Mouse (Mus musculus): Measurements from ENCODE around the gene Tbl2. TPM values are rescaled to one million over a fixed set of nuclear protein-coding genes. Genes with fewer than 3 reads are reported as not detected.

Tbl2 gene
- polyA plus RNA-seq, 2 experiments: 23.2 to 29.8 TPM

- H3K9me3 ChIP-seq (ENCODE audit: control insufficient read depth, low read length): no peaks in the 10 kb centered on the region
- H3K4me3 ChIP-seq (replicated peaks; ENCODE audit: low read length): no peak overlapping the region
- peaks cover 13% of the 10 kb centered on the region for H3K4me1 ChIP-seq (ENCODE audit: control insufficient read depth, insufficient read depth, low read length)
- no peak overlapping the region for H3K4me2 ChIP-seq (replicated peaks; ENCODE audit: low read depth, low read length, severe bottlenecking)
- H3K27ac ChIP-seq (replicated peaks; ENCODE audit: low read depth, low read length): no peak overlapping the region
- 36% methylated on average over 3 of the region's 3 CpGs for WGBS
- DNase-seq (ENCODE audit: low spot score) (peak; percentile 25), ATAC-seq (ENCODE audit: low FRiP score, low read depth) (no peak)
- peaks cover 29% of the 10 kb centered on the region for H3K36me3 ChIP-seq (ENCODE audit: control insufficient read depth, insufficient read depth, low read length)
- TF ChIP-seq POLR2A (IDR thresholded peaks at IDR 0.05; ENCODE audit: borderline replicate concordance, extremely low read depth, insufficient read depth, insufficient read length): no peak
- H3K27me3 ChIP-seq (ENCODE audit: control insufficient read depth, insufficient read depth, low read length): no peaks in the 10 kb centered on the region
- H3K9ac ChIP-seq (ENCODE audit: low read depth, low read length, severe bottlenecking): no peak overlapping the region
Observed at GRCm38 (mm10) chr5:135185596-135185995, 36.1 kb downstream of the Tbl2 start.

DNA sequence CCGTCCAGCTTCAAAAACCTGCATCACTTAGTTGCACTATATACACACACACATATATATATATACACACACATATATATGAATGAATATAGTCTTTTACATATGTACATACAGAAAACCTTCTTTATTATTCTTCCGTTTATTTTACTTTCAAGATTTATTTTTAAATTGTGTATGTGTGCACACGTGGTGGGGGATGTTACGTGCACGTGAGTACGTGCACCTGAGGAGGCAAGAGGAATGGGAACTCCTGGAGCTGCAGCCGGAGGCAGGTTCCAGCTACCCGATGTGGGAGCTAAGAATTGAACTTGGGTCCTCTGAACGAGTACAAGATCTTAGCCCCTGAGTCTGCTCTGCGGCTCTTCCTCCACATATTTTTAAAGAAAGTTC, 36.8 kb downstream of the Tbl2 start:
- H3K27ac ChIP-seq (replicated peaks; ENCODE audit: low read depth, low read length): peak overlapping the region; percentile 96
- H3K4me3 ChIP-seq (replicated peaks; ENCODE audit: low read length): peak overlapping the region; percentile 99
- H3K9ac ChIP-seq (ENCODE audit: low read depth, low read length, severe bottlenecking): peak overlapping the region; percentile 96
- no peaks in the 10 kb centered on the region for H3K27me3 ChIP-seq (ENCODE audit: control insufficient read depth, insufficient read depth, low read length)
- no peak for DNase-seq (ENCODE audit: low spot score)
- no peak for TF ChIP-seq POLR2A (IDR thresholded peaks at IDR 0.05; ENCODE audit: borderline replicate concordance, extremely low read depth, insufficient read depth, insufficient read length)
- no peaks in the 10 kb centered on the region for H3K9me3 ChIP-seq (ENCODE audit: control insufficient read depth, low read length)
- peak overlapping the region; percentile 59 for H3K4me2 ChIP-seq (replicated peaks; ENCODE audit: low read depth, low read length, severe bottlenecking)
- no peak for ATAC-seq (ENCODE audit: low FRiP score, low read depth)
- H3K36me3 ChIP-seq (ENCODE audit: control insufficient read depth, insufficient read depth, low read length): peaks cover 22% of the 10 kb centered on the region
- WGBS: 19% methylated on average over 10 of the region's 10 CpGs
- peaks cover 14% of the 10 kb centered on the region for H3K4me1 ChIP-seq (ENCODE audit: control insufficient read depth, insufficient read depth, low read length)

- under 1% methylated on average over 51 of the region's 57 CpGs for WGBS
- Histone ChIP-seq H3K4me2 (replicated peaks; ENCODE audit: low read depth, low read length, severe bottlenecking) (peak within 1 kb of the TSS; percentile 73), H3K4me3 (replicated peaks; ENCODE audit: low read length) (peak within 1 kb of the TSS; percentile 99), H3K9me3 (ENCODE audit: control insufficient read depth, low read length) (no peaks in the 10 kb centered on the region), H3K4me1 (ENCODE audit: control insufficient read depth, insufficient read depth, low read length) (peaks cover 14% of the 10 kb centered on the region), H3K9ac (ENCODE audit: low read depth, low read length, severe bottlenecking) (peak within 1 kb of the TSS; percentile 96), H3K36me3 (ENCODE audit: control insufficient read depth, insufficient read depth, low read length) (peaks cover 19% of the 10 kb centered on the region), H3K27me3 (ENCODE audit: control insufficient read depth, insufficient read depth, low read length) (no peaks in the 10 kb centered on the region), H3K27ac (replicated peaks; ENCODE audit: low read depth, low read length) (peak within 1 kb of the TSS; percentile 96)
- ATAC-seq (ENCODE audit: low FRiP score, low read depth): peak; percentile 97
- DNase-seq (ENCODE audit: low spot score): peak; percentile 97
- TF ChIP-seq POLR2A (IDR thresholded peaks at IDR 0.05; ENCODE audit: borderline replicate concordance, extremely low read depth, insufficient read depth, insufficient read length): 0 out of 2 replicates have a peak, but pooled peaks have one; percentile 39
Observed at GRCm38 (mm10) chr5:135186621-135187348, 37.3 kb downstream of the Tbl2 start, which contains the start of gene Baz1b. Gene Baz1b, plus strand, starts transcription at chr5:135187264.

- under 1% methylated on average over 70 of the region's 102 CpGs for WGBS
- DNase-seq (ENCODE audit: low spot score): peak; percentile 31
- Histone ChIP-seq H3K36me3 (ENCODE audit: control insufficient read depth, insufficient read depth, low read length) (peaks cover 11% of the 10 kb centered on the region), H3K27me3 (ENCODE audit: control insufficient read depth, insufficient read depth, low read length) (no peaks in the 10 kb centered on the region), H3K27ac (replicated peaks; ENCODE audit: low read depth, low read length) (peak overlapping the region; percentile 96), H3K9me3 (ENCODE audit: control insufficient read depth, low read length) (no peaks in the 10 kb centered on the region), H3K4me3 (replicated peaks; ENCODE audit: low read length) (peak overlapping the region; percentile 99), H3K4me1 (ENCODE audit: control insufficient read depth, insufficient read depth, low read length) (peaks cover 15% of the 10 kb centered on the region), H3K9ac (ENCODE audit: low read depth, low read length, severe bottlenecking) (peak overlapping the region; percentile 96), H3K4me2 (replicated peaks; ENCODE audit: low read depth, low read length, severe bottlenecking) (peak overlapping the region; percentile 73)
- ATAC-seq (ENCODE audit: low FRiP score, low read depth): peak; percentile 36
- TF ChIP-seq POLR2A (IDR thresholded peaks at IDR 0.05; ENCODE audit: borderline replicate concordance, extremely low read depth, insufficient read depth, insufficient read length): no peak
Observed at GRCm38 (mm10) chr5:135187349-135188213, 38.1 kb downstream of the Tbl2 start.

- Histone ChIP-seq H3K4me3 (replicated peaks; ENCODE audit: low read length) (peak overlapping the region; percentile 99), H3K4me2 (replicated peaks; ENCODE audit: low read depth, low read length, severe bottlenecking) (peak overlapping the region; percentile 73), H3K36me3 (ENCODE audit: control insufficient read depth, insufficient read depth, low read length) (peaks cover 6% of the 10 kb centered on the region), H3K9ac (ENCODE audit: low read depth, low read length, severe bottlenecking) (peak overlapping the region; percentile 96), H3K27ac (replicated peaks; ENCODE audit: low read depth, low read length) (peak overlapping the region; percentile 96), H3K27me3 (ENCODE audit: control insufficient read depth, insufficient read depth, low read length) (no peaks in the 10 kb centered on the region), H3K9me3 (ENCODE audit: control insufficient read depth, low read length) (no peaks in the 10 kb centered on the region), H3K4me1 (ENCODE audit: control insufficient read depth, insufficient read depth, low read length) (peaks cover 19% of the 10 kb centered on the region)
- TF ChIP-seq POLR2A (IDR thresholded peaks at IDR 0.05; ENCODE audit: borderline replicate concordance, extremely low read depth, insufficient read depth, insufficient read length): no peak
- ATAC-seq (ENCODE audit: low FRiP score, low read depth) (no peak), DNase-seq (ENCODE audit: low spot score) (no peak)
- 0% methylated on average over 8 of the region's 8 CpGs for WGBS
Observed at GRCm38 (mm10) chr5:135188214-135188554, 38.7 kb downstream of the Tbl2 start.

Data from limb, embryonic 14.5 days (tissue).